Mouse (Mus musculus) heart, adult 18-20 months (tissue): ENCODE data around the gene Klf9. TPM values are rescaled to one million over a fixed set of nuclear protein-coding genes. Genes with fewer than 3 reads are reported as not detected.
A peak's percentile ranks its signal among the peaks of the same experiment; 100 is the strongest.

Source experiments
- DNase-seq, 2 experiments: peaks; one replicate each; pipeline ENCODE4 v3.0.0; 2021 to 2022; ENCODE audit warnings: mixed read lengths in 1 of 2
- total RNA-seq, 2 experiments: library from RNA; stranded (reverse); gene quantifications; 2 replicates each; pipeline ENCODE4 v1.2.3; 2021

The Klf9 gene
- total RNA-seq, 2 experiments from 2014 or later, result 98.5 to 136 TPM

DNA sequence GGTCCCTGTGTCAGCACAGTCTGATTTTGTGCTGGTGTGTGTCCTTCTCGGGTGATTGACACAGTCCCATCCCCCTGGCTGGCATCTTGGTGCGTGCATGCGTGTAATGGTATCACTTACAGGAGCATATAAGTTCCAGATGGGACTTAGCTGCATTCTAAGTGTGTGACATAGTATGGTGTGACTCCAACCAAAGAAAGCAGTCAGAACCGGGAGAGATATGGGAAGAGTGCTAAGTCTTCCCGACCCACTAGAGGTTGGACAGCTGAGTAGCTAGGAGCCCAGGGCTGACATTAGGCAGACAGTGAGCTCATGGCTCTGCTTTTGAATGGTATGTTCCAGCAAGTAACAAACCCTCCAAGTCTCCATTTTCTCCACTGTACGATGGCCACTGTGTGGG is 21.9 kb downstream of the Klf9 start:
- no peak for DNase-seq

DNA sequence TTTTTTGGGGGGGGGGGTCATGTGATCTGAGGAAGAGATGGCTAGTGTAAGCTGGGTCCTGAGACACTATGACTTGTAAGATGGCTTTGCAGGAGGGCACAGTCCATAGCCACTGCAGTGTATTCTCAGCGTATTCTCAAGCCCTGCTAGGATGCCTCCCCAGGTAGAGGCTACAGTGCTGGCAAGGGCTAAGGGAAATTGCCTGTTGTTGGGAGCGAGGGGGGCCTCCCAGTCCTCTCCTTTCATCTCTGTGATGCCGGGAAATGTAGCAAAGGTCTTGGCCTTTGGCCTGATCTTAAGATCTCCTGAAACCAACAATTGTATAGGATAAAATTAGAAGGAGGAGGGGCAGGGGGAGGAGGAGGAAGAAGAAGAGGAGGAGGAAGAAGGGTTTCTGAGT is 22.3 kb downstream of the Klf9 start:
- DNase-seq, result peak in 1 of 2 experiments; percentile 38

DNA sequence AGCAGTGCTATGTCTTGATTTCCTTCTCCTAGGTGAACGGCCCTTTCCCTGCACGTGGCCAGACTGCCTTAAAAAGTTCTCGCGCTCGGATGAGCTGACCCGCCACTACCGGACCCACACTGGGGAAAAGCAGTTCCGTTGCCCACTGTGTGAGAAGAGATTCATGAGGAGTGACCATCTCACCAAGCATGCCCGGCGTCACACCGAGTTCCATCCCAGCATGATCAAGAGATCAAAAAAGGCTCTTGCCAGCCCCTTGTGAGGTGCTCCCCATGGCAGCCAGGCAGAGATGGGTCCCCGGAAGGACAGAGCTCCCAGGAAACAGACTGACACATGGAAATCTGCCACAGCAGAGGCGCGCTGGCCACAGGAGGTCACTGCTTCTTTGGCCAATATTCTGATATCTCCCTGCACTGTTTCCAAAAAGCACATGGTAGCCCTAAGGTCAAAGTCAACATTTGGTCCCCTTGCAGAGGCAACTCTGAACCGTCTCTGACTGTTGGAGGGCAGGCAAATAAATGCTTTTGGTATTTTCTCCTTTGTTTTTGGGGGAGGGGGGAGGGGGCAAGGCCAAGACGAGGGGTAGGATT is 23.7 kb downstream of the Klf9 start:
- DNase-seq, result peak in 1 of 2 experiments; percentile 49

DNA sequence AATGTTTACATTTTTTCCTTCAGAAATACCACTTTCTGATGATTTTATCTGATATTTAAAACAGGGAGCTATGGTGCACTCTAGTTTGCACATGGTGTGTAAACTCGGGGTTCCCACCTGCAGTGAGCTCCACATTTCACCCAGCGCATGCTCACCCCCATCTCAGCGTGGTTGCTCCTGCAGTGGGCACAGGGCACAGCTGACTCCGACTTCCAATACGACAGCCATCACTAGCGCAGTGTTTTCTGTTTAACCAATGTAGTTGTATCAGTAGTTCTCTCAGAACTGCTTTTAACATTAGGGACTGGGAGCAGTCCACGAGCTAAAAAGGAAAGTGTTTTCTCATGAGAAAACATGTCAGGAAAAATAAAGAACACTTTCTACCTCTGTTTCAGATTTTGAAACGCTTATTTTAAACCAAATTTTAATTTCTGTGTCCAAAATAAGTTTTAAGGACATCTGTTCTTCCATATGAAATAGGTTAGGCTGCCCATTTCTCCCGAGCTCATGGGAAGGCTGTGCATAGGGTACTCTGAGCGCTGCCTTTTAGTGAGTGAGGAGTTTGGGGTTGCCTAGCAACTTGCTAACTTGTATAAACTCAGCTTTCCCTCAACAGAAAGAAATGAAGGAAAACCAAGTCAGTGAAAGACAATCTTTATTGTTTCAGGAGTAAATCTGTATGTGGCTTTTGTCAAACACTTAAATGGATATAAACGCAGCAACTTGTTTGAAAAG is 25.7 kb downstream of the Klf9 start:
- DNase-seq, result no peak

DNA sequence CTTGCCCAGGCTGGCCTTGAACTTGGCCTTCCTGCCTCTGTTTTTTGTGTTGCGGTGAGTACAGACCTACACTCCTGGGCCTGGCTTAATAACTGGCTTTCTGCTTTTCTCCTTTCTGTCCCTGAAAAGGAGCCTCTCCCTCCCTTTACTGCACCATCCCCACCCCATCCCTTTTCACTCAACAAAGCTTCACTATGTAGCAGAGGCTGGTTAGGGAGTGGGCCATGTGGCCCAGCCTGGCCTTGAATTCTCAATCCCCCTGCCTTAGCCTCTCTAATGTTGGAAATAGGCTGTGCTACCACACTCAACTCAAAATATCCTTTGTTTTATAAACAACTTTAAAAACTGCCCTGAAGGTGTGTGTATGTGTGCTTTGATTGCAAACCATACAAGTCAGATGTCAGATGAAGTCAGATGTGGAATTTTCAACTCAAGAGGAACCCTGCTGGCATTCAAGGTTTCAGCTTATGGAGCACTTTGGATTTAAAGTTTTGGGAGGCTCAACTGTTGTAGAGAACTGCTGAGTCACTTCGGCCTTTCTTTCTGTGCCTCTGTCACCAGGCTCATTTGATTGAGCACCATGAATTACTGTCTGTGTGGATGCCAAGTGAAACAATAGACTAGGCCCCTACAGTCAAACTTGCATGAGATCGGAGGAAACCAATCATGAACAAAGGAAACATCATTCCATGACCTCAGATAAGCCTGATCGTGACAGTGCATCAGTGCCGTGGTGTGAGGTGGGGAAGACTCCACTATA is 28.1 kb downstream of the Klf9 start:
- DNase-seq, result no peak

DNA sequence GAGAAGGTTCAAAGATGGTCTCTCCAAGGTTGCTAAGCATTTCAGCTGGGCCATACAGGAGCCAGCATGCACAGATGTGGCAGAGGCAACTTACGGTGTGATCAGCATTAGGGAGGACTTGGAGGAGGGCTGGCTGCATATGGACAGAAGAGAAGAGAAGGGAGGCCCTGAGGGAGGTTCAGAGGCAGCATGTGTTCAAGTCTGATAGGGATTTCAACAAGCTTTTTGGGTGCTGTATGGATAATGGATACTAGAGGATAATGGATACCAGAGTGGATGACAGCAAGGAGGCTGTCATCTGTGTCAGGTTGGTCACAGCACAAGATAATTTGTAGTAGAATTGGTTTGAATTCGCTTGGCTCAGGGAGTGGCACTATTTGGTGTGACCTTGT is 28.6 kb downstream of the Klf9 start:
- DNase-seq, result no peak

DNA sequence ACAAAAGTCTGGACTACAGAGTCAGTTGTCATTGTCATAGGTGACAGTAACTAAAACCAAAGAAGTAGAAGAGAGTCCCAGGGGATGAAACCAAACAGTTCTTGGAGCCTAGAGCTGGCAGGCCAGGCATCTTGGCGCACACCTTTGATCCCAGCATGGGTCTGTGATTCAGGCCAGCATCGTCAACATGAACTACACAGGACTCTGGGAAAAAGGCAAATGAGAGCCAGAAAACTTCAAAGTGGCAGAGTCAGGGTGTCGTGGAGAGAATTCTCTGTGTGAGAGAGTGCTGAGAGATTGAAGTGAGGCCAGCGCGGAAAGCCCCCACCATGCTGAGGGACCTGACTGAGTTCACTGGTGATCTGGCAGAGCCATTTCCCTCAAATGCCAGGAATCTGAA is 29.4 kb downstream of the Klf9 start:
- DNase-seq, result no peak

DNA sequence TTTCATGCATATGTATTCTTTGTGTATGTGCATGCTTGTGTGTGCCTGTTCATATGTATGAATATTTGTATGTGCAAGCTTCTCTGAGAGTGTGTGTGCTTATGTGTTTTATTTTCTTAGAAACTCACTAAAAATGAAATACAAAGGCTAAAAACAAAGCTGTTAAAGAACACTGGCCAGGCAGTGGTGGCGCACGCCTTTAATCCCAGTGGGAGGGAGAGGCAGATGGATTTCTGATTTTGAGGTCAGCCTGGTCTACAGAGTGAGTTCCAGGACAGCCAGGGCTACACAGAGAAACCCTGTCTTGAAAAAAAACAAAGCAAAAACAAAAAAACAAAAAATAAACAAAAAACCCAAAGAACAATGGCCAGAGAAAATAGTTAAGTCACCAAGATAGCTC is 30.1 kb downstream of the Klf9 start:
- DNase-seq, result no peak

DNA sequence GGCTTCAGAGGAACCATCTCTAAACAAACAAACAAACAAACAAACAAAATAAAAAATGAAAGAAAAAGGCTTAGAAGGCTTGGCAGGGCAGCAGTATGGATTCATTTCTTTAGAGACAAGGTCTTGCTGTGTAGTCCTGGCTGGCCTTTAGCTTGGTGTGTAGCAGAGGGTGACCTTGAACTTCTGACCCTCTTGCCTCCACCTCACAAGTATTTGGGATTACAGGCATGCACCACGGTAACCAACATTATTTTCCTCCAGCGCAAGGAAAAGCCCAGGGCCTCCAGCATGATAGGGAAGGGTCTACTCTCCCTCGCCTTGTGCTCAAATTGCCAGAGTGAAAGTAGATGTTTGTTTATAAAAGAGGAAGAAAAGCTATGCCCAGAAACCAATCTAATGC is 34.1 kb downstream of the Klf9 start:
- DNase-seq, result no peak

DNA sequence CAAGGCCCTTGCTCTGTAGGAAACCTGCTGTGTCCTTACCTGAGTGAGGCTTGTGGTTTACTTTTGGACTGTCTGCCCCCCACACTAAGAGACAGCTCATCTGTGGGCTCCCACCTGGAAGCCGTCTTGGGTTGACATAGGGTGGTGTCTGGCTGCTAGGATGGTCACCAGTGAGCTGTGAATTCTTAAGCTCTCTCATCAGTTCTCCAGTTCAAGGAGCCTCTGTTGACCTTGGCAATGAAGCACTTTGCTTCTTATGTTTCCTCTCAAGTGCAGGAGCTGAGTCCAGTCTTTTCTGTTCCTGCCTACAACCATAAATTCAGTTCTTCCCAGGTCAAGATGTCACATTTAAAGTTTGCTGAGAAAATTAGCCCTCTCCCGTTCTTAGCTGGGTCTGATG is 34.5 kb downstream of the Klf9 start:
- no peak for DNase-seq

DNA sequence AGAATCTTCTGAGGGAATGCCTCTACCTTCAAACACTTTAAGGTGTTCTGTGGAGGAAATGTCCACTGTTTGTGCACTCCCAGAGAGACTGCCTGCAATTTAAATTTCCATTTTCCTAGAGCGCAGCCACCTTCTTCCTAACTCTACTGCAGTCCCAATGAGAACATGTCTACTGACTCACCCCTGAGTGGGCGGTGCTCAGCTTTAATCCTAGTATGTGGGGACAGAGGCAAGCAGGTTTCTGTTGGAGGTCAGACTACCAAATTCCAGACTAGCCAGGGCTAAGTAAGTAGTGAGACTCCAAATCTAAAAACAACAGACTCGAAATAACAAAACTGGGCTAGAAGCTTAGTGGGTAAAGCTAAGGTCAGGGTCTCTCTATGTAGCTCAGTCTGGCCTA is 37.5 kb downstream of the Klf9 start:
- no peak for DNase-seq

DNA sequence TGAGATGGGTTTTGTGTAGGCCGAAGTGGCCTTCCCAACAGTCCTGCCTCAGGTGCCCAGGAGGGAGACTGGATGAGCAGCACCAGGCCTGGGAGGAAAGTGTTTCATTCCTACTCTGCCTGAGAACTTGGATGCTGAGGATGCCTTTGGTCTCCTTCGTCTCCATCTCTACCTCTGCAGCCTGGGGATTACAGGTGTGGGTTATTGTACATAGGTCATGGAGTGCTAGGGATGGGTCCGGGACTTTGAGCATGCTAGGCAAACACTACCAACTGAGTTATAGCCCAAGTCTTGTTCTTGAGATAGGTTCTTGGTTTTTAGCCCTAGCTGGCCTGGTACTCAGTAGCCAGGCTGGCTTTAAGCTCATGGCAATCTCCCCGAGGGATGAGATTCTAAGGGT is 42.5 kb downstream of the Klf9 start:
- no peak for DNase-seq

DNA sequence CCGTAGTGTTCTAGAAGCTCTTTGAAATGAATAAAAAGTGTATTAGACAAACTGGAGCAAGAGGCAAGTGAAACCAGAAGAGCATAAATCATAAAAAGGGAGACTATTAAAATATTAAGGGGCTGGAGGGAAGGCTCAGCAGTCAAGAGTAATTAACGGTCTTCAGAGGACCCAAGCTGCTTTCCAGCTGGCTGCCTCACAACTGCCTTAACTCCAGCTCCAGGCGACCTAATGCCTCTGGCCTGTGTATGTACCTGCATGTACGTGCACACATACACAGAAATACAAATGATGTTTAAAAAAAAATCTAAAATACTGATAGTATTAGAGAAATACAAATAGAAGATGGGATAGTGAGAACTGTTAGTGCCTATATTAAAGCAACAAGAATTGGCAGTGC is 43.0 kb downstream of the Klf9 start:
- DNase-seq, result no peak

DNA sequence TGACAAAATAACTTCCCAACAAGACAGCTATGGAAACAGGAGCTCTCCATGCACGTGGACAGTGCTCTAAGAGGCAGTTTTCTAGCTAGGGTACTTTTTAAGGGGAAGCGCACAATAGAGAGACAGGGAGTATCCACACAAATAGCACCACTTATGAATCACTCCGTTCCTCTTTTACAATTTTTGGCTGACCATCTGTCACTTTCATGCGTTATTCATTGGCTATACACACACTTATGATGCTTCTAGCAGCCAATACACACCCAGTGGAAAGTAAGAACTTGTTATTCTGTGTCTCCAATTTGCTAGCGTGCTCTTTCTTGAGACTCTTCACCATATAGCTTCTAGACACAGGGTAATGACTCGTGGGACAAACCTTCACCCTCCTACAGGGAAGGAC is 46.7 kb downstream of the Klf9 start:
- DNase-seq, result no peak

DNA sequence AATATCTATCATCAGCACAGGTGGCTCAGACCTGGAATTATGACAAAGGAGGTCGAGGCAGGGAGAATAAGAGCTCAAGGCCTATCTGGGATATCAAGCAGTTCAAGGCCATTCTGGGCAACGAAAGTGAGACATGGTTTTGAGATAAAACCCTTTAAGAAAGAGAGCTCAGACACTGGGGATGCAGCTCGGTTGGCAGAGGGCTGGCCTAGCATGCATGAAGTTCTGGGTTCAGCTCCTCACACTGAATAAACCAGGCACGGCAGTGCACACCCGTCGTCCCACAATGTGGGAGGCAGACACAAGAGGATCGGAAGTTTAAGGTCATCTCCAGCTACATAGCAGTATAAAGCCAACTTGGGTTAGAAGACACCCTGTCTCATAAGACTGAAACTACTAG is 48.0 kb downstream of the Klf9 start:
- no peak for DNase-seq

DNA sequence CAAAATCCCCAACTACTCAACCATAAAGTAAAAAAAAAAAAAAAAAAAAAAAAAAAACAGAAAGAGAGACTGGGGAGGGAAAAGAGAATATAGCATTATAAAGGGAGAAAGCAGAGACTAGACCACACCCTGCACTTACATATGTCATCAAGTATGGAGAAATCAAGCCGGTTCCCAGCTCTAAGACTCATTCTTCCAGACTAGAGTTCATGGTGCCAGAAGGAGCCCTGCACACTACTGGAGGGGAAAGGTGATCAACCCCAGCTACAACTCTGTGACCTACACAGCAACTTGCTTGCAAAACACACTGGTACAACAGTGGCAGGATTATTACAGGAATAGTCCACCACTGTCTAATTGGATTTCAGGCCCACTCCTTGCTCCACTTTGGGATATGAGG is 48.7 kb downstream of the Klf9 start:
- no peak for DNase-seq

DNA sequence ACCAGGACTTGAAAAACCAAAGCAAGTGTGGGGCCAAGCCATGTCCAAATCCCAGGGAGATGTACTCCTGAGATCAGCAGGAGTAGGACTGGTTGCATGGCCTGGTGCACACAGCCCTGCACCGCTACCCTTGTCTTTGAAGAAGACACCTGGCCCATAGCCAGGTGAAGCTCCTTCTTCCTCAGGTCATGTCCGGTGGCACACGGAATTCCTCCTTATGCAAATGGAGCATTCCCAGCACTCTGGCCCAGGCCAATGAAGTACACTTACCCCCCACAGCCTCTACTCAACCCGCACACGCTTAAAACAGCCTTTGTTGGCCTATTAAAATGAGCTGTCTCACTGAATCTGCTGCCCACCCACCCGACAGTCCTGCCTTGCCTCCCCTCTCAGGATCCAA is 50.5 kb downstream of the Klf9 start:
- no peak for DNase-seq

DNA sequence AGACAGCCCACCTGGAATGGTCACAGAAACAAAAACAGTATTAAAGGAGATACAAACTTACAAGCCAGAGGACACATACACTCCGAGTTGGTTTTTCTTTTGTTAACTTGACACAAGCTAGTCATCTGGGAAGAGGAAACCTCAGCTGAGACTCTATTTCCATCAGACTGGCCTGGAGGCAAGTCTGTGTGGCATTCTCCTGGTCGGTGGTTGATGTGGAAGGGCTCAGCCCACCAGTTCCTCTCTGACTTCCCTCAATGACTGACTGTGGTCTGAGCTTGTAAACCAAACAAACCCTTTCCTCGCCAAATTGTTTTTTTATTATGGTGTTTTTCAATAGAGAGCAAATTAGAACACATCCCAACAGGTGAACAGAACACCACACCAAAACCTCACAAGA is 52.0 kb downstream of the Klf9 start:
- no peak for DNase-seq

DNA sequence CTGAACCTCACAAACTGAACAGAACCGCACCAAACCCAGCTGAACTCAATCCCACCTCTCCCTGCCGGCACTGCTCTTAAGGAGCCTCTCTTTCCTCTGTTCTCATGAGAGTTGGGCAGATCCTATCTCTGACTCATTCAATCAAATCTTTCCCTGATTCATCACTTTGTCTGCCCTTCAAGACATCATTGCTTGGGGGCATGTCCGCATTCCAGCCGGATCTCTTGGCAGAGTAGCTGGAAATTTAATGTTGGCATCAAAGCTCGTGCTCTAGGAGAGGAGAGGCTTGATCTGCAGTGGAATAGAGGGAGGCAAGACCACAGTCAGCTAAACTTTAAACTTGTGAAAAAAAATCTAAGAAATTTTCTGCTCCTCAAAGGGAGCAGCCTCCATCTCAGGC is 61.1 kb downstream of the Klf9 start:
- DNase-seq, result no peak

DNA sequence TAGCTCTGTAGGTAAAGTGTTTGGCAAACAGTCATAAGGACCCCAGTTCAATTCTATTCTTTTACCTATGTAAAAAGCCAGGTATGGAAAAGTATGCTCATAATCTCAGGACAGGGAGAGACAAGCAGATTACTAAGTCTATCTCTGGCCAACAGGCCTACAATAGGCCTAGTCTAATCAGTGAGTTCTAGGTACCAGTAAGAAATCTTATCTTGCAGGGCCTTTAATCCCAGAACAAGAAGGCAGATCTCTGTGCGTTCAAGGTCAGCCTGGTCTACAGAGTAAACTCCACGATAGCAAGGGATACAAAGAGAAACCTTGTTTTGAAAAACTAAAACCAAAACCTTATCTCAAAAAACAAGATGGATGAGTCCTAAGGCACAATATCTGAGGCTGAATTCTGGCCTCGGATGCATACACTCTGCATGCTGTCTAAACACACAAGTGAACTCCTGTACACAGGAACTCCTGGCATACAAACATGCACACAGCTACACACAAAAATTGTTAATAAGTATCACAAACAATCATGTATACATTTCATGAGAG is 62.6 kb downstream of the Klf9 start:
- DNase-seq, result no peak

DNA sequence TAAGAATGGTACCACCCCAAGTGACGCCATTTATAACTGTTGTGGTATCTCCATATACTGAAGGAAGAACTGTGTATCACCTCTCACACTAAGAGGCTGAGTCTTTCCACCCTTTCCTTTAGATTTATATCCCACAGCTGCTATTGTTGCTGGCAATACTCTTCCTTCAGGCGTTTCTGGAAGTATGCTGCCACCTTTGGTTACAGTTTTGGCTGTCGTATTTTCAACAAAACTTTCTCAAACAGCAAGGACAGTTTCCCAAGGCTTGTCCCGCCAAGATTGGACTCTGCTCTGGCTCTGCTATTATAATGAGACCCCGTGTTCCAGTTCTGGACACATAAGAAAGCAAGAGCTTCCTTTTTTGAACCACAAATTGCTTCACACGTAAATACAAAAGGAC is 70.3 kb downstream of the Klf9 start:
- peak; percentile 9 to 13 for DNase-seq

DNA sequence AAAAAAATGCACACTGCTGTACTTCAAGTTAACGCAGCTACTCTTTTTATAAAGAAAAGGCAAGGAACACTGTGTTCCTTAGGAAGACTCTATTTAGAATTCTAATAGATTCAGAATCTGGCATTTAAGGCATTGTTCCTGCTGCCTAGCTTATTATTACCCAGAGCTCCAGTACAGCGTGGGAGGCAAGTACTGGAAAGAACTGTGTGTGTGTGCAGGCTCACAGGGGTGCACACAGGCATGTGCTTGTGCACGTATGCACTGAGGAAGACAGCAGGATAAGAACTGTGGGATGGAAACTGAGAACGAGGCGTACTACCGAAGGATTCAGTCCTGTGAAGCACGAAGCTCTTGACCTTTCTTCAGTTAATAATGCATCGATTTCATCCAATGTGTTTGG is 73.3 kb downstream of the Klf9 start:
- no peak for DNase-seq
